Mouse (Mus musculus): ENCODE measurements at regions not wholly inside any gene's neighbourhood (a gene's known extent, or its start where the extent isn't known, plus 50 kb on each side); places are given as distances from the start of the nearest gene placed in this dataset.

DNA sequence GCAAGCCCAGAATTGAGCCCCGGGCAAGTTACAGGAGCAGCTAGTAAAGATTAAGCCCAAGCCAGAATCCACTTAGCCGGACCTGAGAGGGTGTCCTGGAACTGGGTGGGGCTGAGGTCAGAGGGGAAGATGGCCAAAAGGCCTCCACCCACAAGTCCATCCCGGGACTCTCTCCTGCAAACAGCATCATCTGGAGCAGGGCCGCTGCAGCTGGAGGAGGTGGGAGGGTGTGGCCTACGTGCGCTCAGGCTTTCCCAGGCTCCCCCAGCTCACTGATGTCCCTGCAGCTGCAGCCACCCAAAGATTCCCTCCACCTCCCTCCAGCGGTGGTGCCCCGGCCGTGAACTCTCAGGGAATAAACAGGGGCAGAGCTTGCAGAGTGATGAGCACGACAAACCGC is 80.9 kb upstream of the 1600014C23Rik start:
- Histone ChIP-seq H3K36me3 (ENCODE audit: control insufficient read depth, insufficient read depth, low read length) (no peaks in the 10 kb centered on the region), H3K4me1 (ENCODE audit: control insufficient read depth, insufficient read depth, low read length) (peaks cover 6% of the 10 kb centered on the region), H3K27me3 (ENCODE audit: control insufficient read depth, insufficient read depth, low read length) (no peaks in the 10 kb centered on the region), H3K9ac (ENCODE audit: low read depth, low read length) (no peak overlapping the region), H3K27ac (no peak overlapping the region; the same call in 1 of the 2 replicates), H3K79me2 (replicated peaks; ENCODE audit: control insufficient read depth, insufficient read depth, low read length) (no peaks in the 10 kb centered on the region), H3K4me3 (no peak overlapping the region)
- DNase-seq, result peak; percentile 41 to 45
- 36% methylated on average over 11 of the region's 11 CpGs for WGBS
- TF ChIP-seq POLR2A (IDR thresholded peaks at IDR 0.05; ENCODE audit: insufficient read depth, low read depth, low read length), result no peak
- TF ChIP-seq CTCF (IDR thresholded peaks at IDR 0.05), result no peak
- no peak for TF ChIP-seq EP300 (IDR thresholded peaks at IDR 0.05; ENCODE audit: insufficient read depth, low read depth, low read length)
- intact Hi-C loops (cut with DNase I), result loop anchor here (2.0 to 5.0 kb wide), 3 partner anchors 80 to 308 kb away; partner anchors contain the start of gene Vegfa

DNA sequence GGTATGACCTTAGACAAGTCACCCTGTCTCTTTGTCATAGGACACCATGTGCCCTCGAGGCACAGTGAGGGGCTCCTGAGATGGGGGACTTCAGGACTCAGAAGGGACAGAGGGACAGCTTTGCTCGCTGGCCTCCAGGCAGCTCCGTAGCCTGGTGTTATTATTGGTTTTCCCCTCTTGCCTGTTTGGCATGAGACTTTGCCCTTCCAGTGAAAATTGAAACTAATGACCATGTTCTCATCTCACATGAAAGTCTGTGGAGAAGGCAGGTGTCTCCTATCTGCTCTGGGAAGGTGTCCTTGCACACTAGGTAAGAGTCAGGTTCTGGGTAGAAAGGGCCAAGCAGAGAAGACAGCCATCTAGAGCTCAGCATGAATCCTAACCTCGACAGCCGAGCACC is 80.3 kb upstream of the 1600014C23Rik start:
- intact Hi-C loops (cut with DNase I), result loop anchor here (2.0 to 5.0 kb wide), 3 partner anchors 79 to 308 kb away; partner anchors contain the start of gene Vegfa
- peaks cover 6% of the 10 kb centered on the region for H3K4me1 ChIP-seq (ENCODE audit: control insufficient read depth, insufficient read depth, low read length)
- peak overlapping the region; percentile 78 for H3K27ac ChIP-seq
- TF ChIP-seq CTCF (IDR thresholded peaks at IDR 0.05) (no peak), EP300 (IDR thresholded peaks at IDR 0.05; ENCODE audit: insufficient read depth, low read depth, low read length) (no peak), POLR2A (IDR thresholded peaks at IDR 0.05; ENCODE audit: insufficient read depth, low read depth, low read length) (no peak)
- no peak overlapping the region for H3K9ac ChIP-seq (ENCODE audit: low read depth, low read length)
- no peak for DNase-seq
- WGBS, result 77% methylated on average over 5 of the region's 5 CpGs
- no peaks in the 10 kb centered on the region for H3K79me2 ChIP-seq (replicated peaks; ENCODE audit: control insufficient read depth, insufficient read depth, low read length)
- no peak overlapping the region for H3K4me3 ChIP-seq
- H3K27me3 ChIP-seq (ENCODE audit: control insufficient read depth, insufficient read depth, low read length), result no peaks in the 10 kb centered on the region
- no peaks in the 10 kb centered on the region for H3K36me3 ChIP-seq (ENCODE audit: control insufficient read depth, insufficient read depth, low read length)

DNA sequence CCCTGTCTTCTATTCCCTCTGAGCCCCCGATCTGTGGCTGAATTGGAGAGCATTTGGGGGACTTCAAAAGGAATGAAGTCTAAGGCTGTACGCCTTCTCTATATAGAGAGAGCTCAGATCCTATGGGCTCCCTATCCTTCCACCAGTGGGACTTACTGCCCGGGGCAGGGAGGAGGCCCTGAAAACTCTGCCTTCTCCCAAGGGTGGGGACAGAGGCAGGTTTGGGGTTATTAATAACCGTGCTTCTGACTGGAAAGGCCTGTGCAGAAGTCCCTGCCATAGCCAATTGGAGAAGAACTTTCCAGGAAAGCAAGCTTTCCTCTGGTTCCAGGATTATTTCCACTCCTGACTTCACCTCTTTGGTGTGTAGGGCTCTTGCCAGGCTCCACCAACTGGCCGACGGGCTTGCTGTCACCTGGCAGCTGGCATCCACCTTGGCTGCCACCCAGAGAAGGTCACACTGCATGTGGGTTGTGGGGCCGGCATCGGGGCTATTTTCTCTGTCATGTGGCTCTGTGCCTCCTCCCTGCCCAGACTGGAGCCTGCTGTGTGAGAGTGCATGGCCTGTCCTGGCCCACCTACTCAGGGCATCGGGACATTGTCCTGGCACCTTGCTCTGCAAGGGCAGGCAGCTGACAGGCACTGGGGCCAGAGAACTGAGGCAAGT is 78.8 kb upstream of the 1600014C23Rik start:
- intact Hi-C loops (cut with DNase I), result loop anchor here (1.0 to 5.0 kb wide), 2 partner anchors 63 to 310 kb away; no protein-coding TSS in a partner anchor
- H3K27ac ChIP-seq, result peak overlapping the region; percentile 90
- peak; percentile 76 to 89 for DNase-seq
- H3K79me2 ChIP-seq (replicated peaks; ENCODE audit: control insufficient read depth, insufficient read depth, low read length), result no peaks in the 10 kb centered on the region
- H3K9ac ChIP-seq (ENCODE audit: low read depth, low read length), result peak overlapping the region; percentile 47
- peaks cover 6% of the 10 kb centered on the region for H3K4me1 ChIP-seq (ENCODE audit: control insufficient read depth, insufficient read depth, low read length)
- H3K27me3 ChIP-seq (ENCODE audit: control insufficient read depth, insufficient read depth, low read length), result no peaks in the 10 kb centered on the region
- no peaks in the 10 kb centered on the region for H3K36me3 ChIP-seq (ENCODE audit: control insufficient read depth, insufficient read depth, low read length)
- peak; percentile 52; the same call in 1 of the 2 replicates for TF ChIP-seq POLR2A (IDR thresholded peaks at IDR 0.05; ENCODE audit: insufficient read depth, low read depth, low read length)
- no peak for TF ChIP-seq CTCF (IDR thresholded peaks at IDR 0.05)
- peak; percentile 93 for TF ChIP-seq EP300 (IDR thresholded peaks at IDR 0.05; ENCODE audit: insufficient read depth, low read depth, low read length)
- H3K4me3 ChIP-seq, result no peak overlapping the region
- 55% methylated on average over 9 of the region's 9 CpGs for WGBS

DNA sequence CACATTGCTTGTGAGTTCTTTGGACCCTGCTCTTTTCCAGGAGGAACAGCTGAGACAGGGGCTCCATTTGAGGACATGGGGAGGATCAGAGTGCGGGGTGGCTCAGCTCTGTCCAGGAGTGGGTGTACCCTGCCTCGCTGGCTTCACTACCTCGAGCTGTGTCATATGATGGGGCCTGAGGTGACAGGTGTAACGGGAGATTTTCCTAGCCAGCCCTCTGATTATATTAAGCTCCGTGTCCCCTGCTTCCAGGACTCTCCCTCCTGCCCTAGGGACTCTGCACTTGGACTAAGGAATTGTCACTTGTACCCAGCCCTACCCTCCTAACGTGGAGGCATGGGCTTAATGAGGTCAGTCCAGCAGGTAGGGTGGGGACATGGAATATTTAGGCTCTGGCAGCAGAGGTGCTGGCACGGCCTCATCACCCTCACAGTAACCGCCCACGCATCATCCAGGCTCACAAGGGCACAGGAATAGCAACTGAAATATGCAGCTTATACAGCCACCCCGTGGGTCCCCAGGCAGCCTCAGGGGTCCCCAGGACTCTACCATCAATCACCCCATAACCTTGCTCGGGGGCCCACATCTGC is 78.1 kb upstream of the 1600014C23Rik start:
- no peaks in the 10 kb centered on the region for H3K27me3 ChIP-seq (ENCODE audit: control insufficient read depth, insufficient read depth, low read length)
- DNase-seq, result peak in 1 of 2 experiments; percentile 62
- H3K79me2 ChIP-seq (replicated peaks; ENCODE audit: control insufficient read depth, insufficient read depth, low read length), result no peaks in the 10 kb centered on the region
- intact Hi-C loops (cut with DNase I), result loop anchor here (1.0 to 5.0 kb wide), 2 partner anchors 62 to 311 kb away; no protein-coding TSS in a partner anchor
- H3K27ac ChIP-seq, result peak overlapping the region; percentile 90
- H3K4me1 ChIP-seq (ENCODE audit: control insufficient read depth, insufficient read depth, low read length), result peaks cover 6% of the 10 kb centered on the region
- TF ChIP-seq EP300 (IDR thresholded peaks at IDR 0.05; ENCODE audit: insufficient read depth, low read depth, low read length), result no peak
- H3K4me3 ChIP-seq, result no peak overlapping the region
- 61% methylated on average over 11 of the region's 11 CpGs for WGBS
- H3K9ac ChIP-seq (ENCODE audit: low read depth, low read length), result peak overlapping the region; percentile 47
- no peaks in the 10 kb centered on the region for H3K36me3 ChIP-seq (ENCODE audit: control insufficient read depth, insufficient read depth, low read length)

DNA sequence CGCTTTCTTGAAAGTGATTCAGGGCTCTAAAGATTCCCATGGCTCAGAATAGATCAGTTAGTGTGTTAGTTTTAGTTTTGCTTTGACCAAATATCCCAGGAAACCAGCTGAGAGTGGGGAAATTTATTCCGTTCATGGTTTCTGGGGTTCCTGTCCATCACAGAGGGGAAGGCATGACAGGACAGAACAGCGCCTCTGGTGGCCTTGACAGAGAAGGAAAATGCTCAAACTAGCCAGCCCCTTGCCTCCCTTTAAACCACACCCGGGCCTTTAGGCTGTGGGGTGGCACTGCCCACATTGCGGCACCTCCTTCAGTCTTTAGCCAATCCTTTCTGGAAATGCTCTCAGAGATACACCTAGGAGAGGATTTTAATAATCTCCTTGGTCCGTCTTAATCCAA is 76.1 kb upstream of the 1600014C23Rik start:
- WGBS, result 92% methylated on average over 6 of the region's 6 CpGs
- no peak for TF ChIP-seq POLR2A (IDR thresholded peaks at IDR 0.05; ENCODE audit: insufficient read depth, low read depth, low read length)
- Histone ChIP-seq H3K4me3 (no peak overlapping the region), H3K27me3 (ENCODE audit: control insufficient read depth, insufficient read depth, low read length) (peaks cover 3% of the 10 kb centered on the region), H3K9ac (ENCODE audit: low read depth, low read length) (no peak overlapping the region), H3K27ac (no peak overlapping the region), H3K36me3 (ENCODE audit: control insufficient read depth, insufficient read depth, low read length) (no peaks in the 10 kb centered on the region), H3K79me2 (replicated peaks; ENCODE audit: control insufficient read depth, insufficient read depth, low read length) (no peaks in the 10 kb centered on the region), H3K4me1 (ENCODE audit: control insufficient read depth, insufficient read depth, low read length) (peaks cover 3% of the 10 kb centered on the region)
- intact Hi-C loops (cut with DNase I), result loop anchor here (5.0 kb wide), 2 partner anchors 42 to 313 kb away; no protein-coding TSS in a partner anchor
- DNase-seq, result no peak

DNA sequence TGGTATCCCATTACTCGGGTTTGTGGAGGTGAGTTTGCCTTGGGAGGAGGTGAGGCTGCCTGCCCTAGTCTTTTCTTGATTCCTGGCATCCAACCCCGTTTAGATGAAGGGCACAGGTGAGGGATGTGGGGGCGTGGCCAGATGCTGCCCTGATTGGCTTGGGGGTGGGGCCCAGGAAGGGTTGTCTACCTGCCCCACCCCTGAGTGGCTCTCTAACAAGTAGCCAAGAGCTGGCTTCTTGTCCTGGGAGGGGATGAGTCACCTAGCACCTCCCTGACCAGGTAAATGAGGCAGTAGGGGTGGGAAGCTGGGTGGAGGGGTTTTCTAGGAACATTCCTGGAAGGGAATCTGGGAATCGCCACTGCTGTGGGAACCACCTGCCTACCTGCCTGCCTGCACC is 74.7 kb upstream of the 1600014C23Rik start:
- peaks cover 5% of the 10 kb centered on the region for H3K4me1 ChIP-seq (ENCODE audit: control insufficient read depth, insufficient read depth, low read length)
- no peaks in the 10 kb centered on the region for H3K79me2 ChIP-seq (replicated peaks; ENCODE audit: control insufficient read depth, insufficient read depth, low read length)
- no peaks in the 10 kb centered on the region for H3K36me3 ChIP-seq (ENCODE audit: control insufficient read depth, insufficient read depth, low read length)
- no peak overlapping the region for H3K4me3 ChIP-seq
- TF ChIP-seq EP300 (IDR thresholded peaks at IDR 0.05; ENCODE audit: insufficient read depth, low read depth, low read length) (no peak), POLR2A (IDR thresholded peaks at IDR 0.05; ENCODE audit: insufficient read depth, low read depth, low read length) (no peak), CTCF (IDR thresholded peaks at IDR 0.05) (no peak)
- intact Hi-C loops (cut with DNase I), result loop anchor here (5.0 kb wide), 1 partner anchor 41 kb away; no protein-coding TSS in a partner anchor
- H3K27me3 ChIP-seq (ENCODE audit: control insufficient read depth, insufficient read depth, low read length), result peaks cover 3% of the 10 kb centered on the region
- DNase-seq, result no peak
- 70% methylated on average over 4 of the region's 4 CpGs for WGBS
- no peak overlapping the region for H3K9ac ChIP-seq (ENCODE audit: low read depth, low read length)
- H3K27ac ChIP-seq, result no peak overlapping the region
